Mouse (Mus musculus) layer of hippocampus, adult 18-20 months (tissue): ENCODE results near the gene Dync1li1. TPM values are rescaled to one million over a fixed set of nuclear protein-coding genes. Genes with fewer than 3 reads are reported as not detected.
A peak's percentile ranks its signal among the peaks of the same experiment; 100 is the strongest.

Experiments used
- DNase-seq, 2 experiments: peaks; one replicate each; pipeline ENCODE4 v3.0.0; 2022; ENCODE audit warnings: low spot score in 2 of 2
- total RNA-seq, 2 experiments: library from RNA; stranded (reverse); gene quantifications; 2 replicates each; pipeline ENCODE4 v1.2.3; 2021

Gene Dync1li1
- total RNA-seq, 2 experiments from 2014 or later = 97.0 to 99.2 TPM

GRCm38 (mm10) chr9:114760353-114760752 is 71.8 kb downstream of the Dync1li1 start:
- DNase-seq = no peak

- no peak for DNase-seq
These were observed 73.3 kb downstream of the Dync1li1 start for GRCm38 (mm10) chr9:114761848-114762247.

GRCm38 (mm10) chr9:114763341-114763740 is 74.8 kb downstream of the Dync1li1 start:
- DNase-seq = no peak

GRCm38 (mm10) chr9:114767030-114767429 is 78.4 kb downstream of the Dync1li1 start:
- peak in 1 of 2 experiments; percentile 48 for DNase-seq

GRCm38 (mm10) chr9:114767507-114767906 is 78.9 kb downstream of the Dync1li1 start:
- DNase-seq = no peak

GRCm38 (mm10) chr9:114768066-114768465 is 79.5 kb downstream of the Dync1li1 start:
- DNase-seq = no peak

- DNase-seq = no peak
These were observed 81.6 kb downstream of the Dync1li1 start for GRCm38 (mm10) chr9:114770224-114770623.

GRCm38 (mm10) chr9:114771565-114771964 is 83.0 kb downstream of the Dync1li1 start:
- no peak for DNase-seq

Other genes starting within 250 kb of the Dync1li1 start
- gene Ccr4, start 183.9 kb upstream of the Dync1li1 start, total RNA-seq = not detected
- gene C130032M10Rik, start 173.1 kb upstream of the Dync1li1 start, total RNA-seq = not detected
- 1 to 10 TPM; 1.2 to 2.0 TPM for gene Trim71, start 124.4 kb upstream of the Dync1li1 start, total RNA-seq
- gene Cnot10, start 48.6 kb upstream of the Dync1li1 start, total RNA-seq = 10 to 100 TPM; 50.5 to 54.1 TPM
- gene Cmtm6, start 42.3 kb downstream of the Dync1li1 start, total RNA-seq = 10 to 100 TPM; 20.4 to 21.1 TPM
- 1 to 10 TPM; 4.2 to 5.6 TPM for gene Cmtm7, start 93.1 kb downstream of the Dync1li1 start, total RNA-seq
- 1 to 10 TPM; 1.3 to 2.5 TPM for gene Cmtm8, start 155.4 kb downstream of the Dync1li1 start, total RNA-seq
- gene Gpd1l, start 245.2 kb downstream of the Dync1li1 start, total RNA-seq = 10 to 100 TPM; 82.4 to 82.5 TPM